Mouse (Mus musculus) stomach, postnatal 0 days (tissue): ENCODE results near the gene Tmem63a.
"Not testable (repeated sequence)": the region's sequence is repeated elsewhere in the genome, so short reads cannot be mapped to it uniquely, and the experiment has no call there.

Experiments
- CTCF ChIP-seq: IDR thresholded peaks from 2 replicates; pipeline ENCODE4 v1.5.1; 2016; ENCODE audit warnings: antibody characterized with exemption, low read depth, mild to moderate bottlenecking, moderate library complexity
- EP300 ChIP-seq: optimal IDR thresholded peaks from 2 replicates; pipeline ENCODE3; 2016; ENCODE audit warnings: antibody characterized with exemption

- not testable (repeated sequence) for TF ChIP-seq CTCF, EP300
These were observed 39.3 kb downstream of the Tmem63a start for GRCm38 (mm10) chr1:180981298-180982046.
